ENCODE assay signal across 9 mouse cellular contexts in the genomic region with DNA sequence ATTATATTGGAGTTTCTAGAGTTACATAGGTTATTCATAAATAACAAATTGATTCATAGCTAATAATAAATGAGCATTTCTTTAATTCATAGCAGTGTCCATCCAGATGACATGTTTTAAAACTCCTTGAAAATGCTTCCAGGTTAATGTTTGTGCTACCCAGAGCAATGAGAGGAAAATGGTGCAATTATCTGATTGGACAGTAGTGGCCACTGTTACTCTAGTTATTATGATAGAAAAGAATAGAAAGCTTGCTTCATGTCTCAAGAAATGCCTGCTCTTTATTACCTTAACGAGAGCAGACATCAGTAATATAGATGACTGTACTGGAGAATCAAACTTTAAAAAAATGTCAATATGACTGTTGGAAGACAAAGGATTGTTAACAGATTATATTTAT.
A peak's percentile ranks its signal among the peaks of the same experiment; 100 is the strongest.
DNase-seq lines count a peak whose midpoint lies in the region; ATAC-seq and TF ChIP-seq lines count a peak whose summit lies in the region.
"Had no signal": no experiment of that assay in that cellular context is flagged by ENCODE, and none has a peak within 500 bp of the region (broad histone marks: within the 10 kb centered on the region; RNA-seq: fewer than 3 reads in every experiment).

No protein-coding gene starts in this region.

- intact Hi-C loops in left cerebral cortex, adult 2 months (cut with DNase I), result loop anchor here (5.0 to 10.0 kb wide), 2 partner anchors 452 to 520 kb away; a partner anchor contains a TSS
- intact Hi-C loops in left cerebral cortex, postnatal 36 days (cut with DNase I), result loop anchor here (10.0 kb wide), 1 partner anchor 452 kb away; a partner anchor contains a TSS

- DNase-seq in left cerebral cortex, adult 2 months (ENCODE audit: extremely low spot score in 1 of 2, low spot score in 2 of 2), result no peak
- DNase-seq in left cerebral cortex, postnatal 36 days (ENCODE audit: low spot score in 2 of 2), result no peak
- DNase-seq in NIH3T3 (ENCODE audit: low read depth), result peak; percentile 17
- DNase-seq in embryo, embryonic 9.5 days (ENCODE audit: extremely low spot score), result peak; percentile 1
- peak; percentile 76 for DNase-seq in midbrain, postnatal 0 days (ENCODE audit: low spot score)
- no peak for DNase-seq in thymus, postnatal 14 days
- DNase-seq in testis, postnatal 14 days (ENCODE audit: low spot score), result no peak
- DNase-seq: liver, embryonic 13.5 days had no signal

- no peak overlapping the region for H3K4me2 ChIP-seq in midbrain, postnatal 0 days (ENCODE audit: low read depth, low read length, poor library complexity, severe bottlenecking)
- H3K4me2 ChIP-seq: heart, embryonic 13.5 days; liver, embryonic 13.5 days had no signal

- no peak overlapping the region for H3K4me3 ChIP-seq in left cerebral cortex, adult 2 months
- no peak overlapping the region for H3K4me3 ChIP-seq in midbrain, postnatal 0 days (ENCODE audit: low read depth, low read length)
- H3K4me3 ChIP-seq: heart, embryonic 13.5 days; liver, embryonic 13.5 days had no signal

- H3K4me1 ChIP-seq in midbrain, postnatal 0 days (ENCODE audit: insufficient read depth, low read length), result no peaks in the 10 kb centered on the region
- H3K4me1 ChIP-seq: heart, embryonic 13.5 days; liver, embryonic 13.5 days had no signal

- H3K36me3 ChIP-seq in midbrain, postnatal 0 days (ENCODE audit: insufficient read depth, low read length), result no peaks in the 10 kb centered on the region
- H3K36me3 ChIP-seq: heart, embryonic 13.5 days; liver, embryonic 13.5 days had no signal

- no peaks in the 10 kb centered on the region for H3K9me3 ChIP-seq in midbrain, postnatal 0 days (ENCODE audit: low read length)
- H3K9me3 ChIP-seq: heart, embryonic 13.5 days; liver, embryonic 13.5 days had no signal

- no peak; the same call in 1 of the 2 replicates for ATAC-seq in midbrain, postnatal 0 days (ENCODE audit: low FRiP score)

- no peaks in the 10 kb centered on the region for H3K27me3 ChIP-seq in midbrain, postnatal 0 days (ENCODE audit: insufficient read depth, low read length)
- H3K27me3 ChIP-seq: heart, embryonic 13.5 days; liver, embryonic 13.5 days had no signal

- H3K9ac ChIP-seq in midbrain, postnatal 0 days (replicated peaks; ENCODE audit: low read length, poor library complexity, severe bottlenecking), result no peak overlapping the region
- H3K9ac ChIP-seq: heart, embryonic 13.5 days; liver, embryonic 13.5 days had no signal

- no peak overlapping the region for H3K27ac ChIP-seq in left cerebral cortex, adult 2 months
- H3K27ac ChIP-seq in midbrain, postnatal 0 days (ENCODE audit: low read depth, low read length), result no peak overlapping the region
- H3K27ac ChIP-seq: heart, embryonic 13.5 days; liver, embryonic 13.5 days had no signal

- TF ChIP-seq CTCF in left cerebral cortex, adult 2 months (IDR thresholded peaks at IDR 0.05), result peak; percentile 67
- TF ChIP-seq CTCF in midbrain, postnatal 0 days (IDR thresholded peaks at IDR 0.05), result peak; percentile 75

- WGBS in midbrain, postnatal 0 days, result 26% methylated on average over 1 of the region's 1 CpGs

Comparison
In these comparisons a context has a peak if more than half of its experiments do, and no peak if none do; other contexts are left out.
1. DNase-seq: peak in NIH3T3 (single experiment), embryo, embryonic 9.5 days (single experiment) and midbrain, postnatal 0 days (single experiment); none in left cerebral cortex, adult 2 months (0 of 2), left cerebral cortex, postnatal 36 days (0 of 2), thymus, postnatal 14 days (single experiment) and testis, postnatal 14 days (single experiment).